Mouse (Mus musculus): ENCODE data around the gene Akap13. TPM values are rescaled to one million over a fixed set of nuclear protein-coding genes. Genes with fewer than 3 reads are reported as not detected.
A peak's percentile ranks its signal among the peaks of the same experiment; 100 is the strongest.

The Akap13 gene
- polyA plus RNA-seq, 1 experiment from 2014 or later: 69.8 TPM

DNA sequence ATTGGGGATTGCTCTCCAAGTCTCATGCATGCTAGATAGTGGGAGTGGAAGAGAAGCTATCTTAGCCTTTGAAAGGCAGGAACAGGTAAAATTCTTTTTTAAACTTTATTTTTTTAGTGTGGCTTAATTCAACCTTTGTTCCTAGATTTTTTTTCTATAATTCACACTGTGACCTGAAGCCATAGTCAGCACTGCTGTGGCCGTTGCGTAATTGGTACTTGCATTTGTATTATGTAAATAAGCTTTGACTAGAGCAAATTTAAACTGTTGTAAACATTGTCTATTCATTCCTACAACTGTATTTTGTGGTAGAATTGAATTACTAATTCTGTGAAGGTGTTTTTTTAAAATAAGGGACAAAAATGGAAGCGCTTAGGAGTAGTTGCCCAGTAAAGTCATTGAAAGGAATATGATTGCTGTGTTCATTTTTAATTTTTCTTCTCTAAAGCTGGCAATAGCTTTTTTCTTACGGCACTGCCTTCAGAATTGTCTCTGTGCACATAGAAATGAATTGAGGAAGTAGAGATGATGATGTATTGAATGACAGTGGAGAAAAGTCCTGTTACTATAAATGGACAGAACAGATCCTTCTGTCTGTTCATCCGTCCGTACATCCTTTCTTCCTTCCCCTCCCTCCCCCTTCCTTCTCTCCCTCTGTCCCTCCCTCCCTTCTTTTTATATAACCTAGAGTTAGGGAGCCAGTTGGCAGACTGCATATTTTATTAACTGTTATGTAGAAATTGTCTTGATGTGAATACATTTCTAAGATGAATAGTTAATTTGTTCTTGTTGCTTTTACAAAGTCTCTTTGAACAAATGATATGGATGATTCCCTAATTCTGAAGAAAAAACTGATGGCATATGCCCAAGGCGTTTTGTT is 17.2 kb downstream of the Akap13 start:
- H3K4me3 ChIP-seq (ENCODE audit: low read length): no peak overlapping the region
- no peaks in the 10 kb centered on the region for H3K9me3 ChIP-seq (ENCODE audit: control insufficient read depth, low read length)
- ATAC-seq (ENCODE audit: low FRiP score, low TSS enrichment): no peak
- H3K4me2 ChIP-seq (replicated peaks; ENCODE audit: low read depth, low read length): no peak overlapping the region
- peaks cover 25% of the 10 kb centered on the region for H3K4me1 ChIP-seq (ENCODE audit: control insufficient read depth, insufficient read depth, low read length)
- WGBS: 79% methylated on average over 7 of the region's 7 CpGs
- no peak overlapping the region for H3K9ac ChIP-seq (ENCODE audit: low read depth, low read length)
- no peak overlapping the region for H3K27ac ChIP-seq (ENCODE audit: low read depth, low read length)
- H3K36me3 ChIP-seq (ENCODE audit: control insufficient read depth, insufficient read depth, low read length): no peaks in the 10 kb centered on the region
- no peaks in the 10 kb centered on the region for H3K27me3 ChIP-seq (ENCODE audit: control insufficient read depth, insufficient read depth, low read length)

DNA sequence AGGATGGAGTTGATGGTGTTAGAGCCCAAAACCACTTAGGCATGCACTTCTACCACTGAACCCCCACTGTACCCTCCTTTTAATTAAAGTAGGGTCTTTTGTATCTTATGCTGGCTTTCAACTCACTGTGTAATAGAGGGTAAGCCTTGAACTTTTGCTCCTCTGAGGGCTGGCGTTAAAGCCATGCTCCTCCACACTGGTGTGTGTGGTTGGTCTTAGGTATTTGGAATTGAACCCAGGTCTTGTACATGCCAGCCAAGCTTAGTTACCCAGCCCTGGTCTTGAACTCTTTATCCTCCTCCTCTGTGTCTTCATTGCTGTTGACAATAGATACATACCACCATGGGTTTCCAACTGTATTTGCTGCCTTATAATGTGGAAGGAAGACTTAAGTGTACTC is 18.0 kb downstream of the Akap13 start:
- Histone ChIP-seq H3K27me3 (ENCODE audit: control insufficient read depth, insufficient read depth, low read length) (no peaks in the 10 kb centered on the region), H3K27ac (ENCODE audit: low read depth, low read length) (no peak overlapping the region; the same call in 1 of the 2 replicates), H3K9ac (ENCODE audit: low read depth, low read length) (no peak overlapping the region), H3K9me3 (ENCODE audit: control insufficient read depth, low read length) (no peaks in the 10 kb centered on the region), H3K36me3 (ENCODE audit: control insufficient read depth, insufficient read depth, low read length) (no peaks in the 10 kb centered on the region), H3K4me3 (ENCODE audit: low read length) (no peak overlapping the region), H3K4me1 (ENCODE audit: control insufficient read depth, insufficient read depth, low read length) (peaks cover 25% of the 10 kb centered on the region), H3K4me2 (replicated peaks; ENCODE audit: low read depth, low read length) (no peak overlapping the region)
- WGBS: 87% methylated on average over 1 of the region's 1 CpGs
- 0 out of 2 replicates have a peak, but pooled peaks have one; percentile 20 for ATAC-seq (ENCODE audit: low FRiP score, low TSS enrichment)

DNA sequence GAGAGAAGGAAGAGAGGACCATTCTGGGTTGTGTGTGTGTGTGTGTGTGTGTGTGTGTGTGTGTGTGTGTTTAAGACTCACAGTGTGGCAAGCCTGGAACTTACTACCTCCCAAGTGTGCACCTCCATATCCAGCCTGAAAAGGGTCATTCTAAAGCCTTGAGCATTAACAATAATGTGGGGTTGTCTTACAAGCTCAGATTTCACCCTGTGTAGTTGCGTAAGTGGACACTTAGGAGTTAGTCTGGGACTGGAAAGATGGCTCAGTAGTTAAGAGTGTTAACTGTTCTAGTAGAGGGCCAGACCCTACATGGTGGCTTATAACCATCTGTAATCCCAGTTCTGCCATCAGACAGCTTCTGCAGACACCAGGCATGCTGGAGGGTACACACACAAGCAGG is 18.7 kb downstream of the Akap13 start:
- Histone ChIP-seq H3K9ac (ENCODE audit: low read depth, low read length) (no peak overlapping the region), H3K4me3 (ENCODE audit: low read length) (no peak overlapping the region), H3K4me2 (replicated peaks; ENCODE audit: low read depth, low read length) (no peak overlapping the region), H3K9me3 (ENCODE audit: control insufficient read depth, low read length) (no peaks in the 10 kb centered on the region), H3K27ac (ENCODE audit: low read depth, low read length) (peak overlapping the region; percentile 53; the same call in 1 of the 2 replicates), H3K27me3 (ENCODE audit: control insufficient read depth, insufficient read depth, low read length) (no peaks in the 10 kb centered on the region), H3K36me3 (ENCODE audit: control insufficient read depth, insufficient read depth, low read length) (no peaks in the 10 kb centered on the region), H3K4me1 (ENCODE audit: control insufficient read depth, insufficient read depth, low read length) (peaks cover 25% of the 10 kb centered on the region)
- ATAC-seq (ENCODE audit: low FRiP score, low TSS enrichment): peak; percentile 63
- WGBS: 33% methylated on average over 1 of the region's 1 CpGs

DNA sequence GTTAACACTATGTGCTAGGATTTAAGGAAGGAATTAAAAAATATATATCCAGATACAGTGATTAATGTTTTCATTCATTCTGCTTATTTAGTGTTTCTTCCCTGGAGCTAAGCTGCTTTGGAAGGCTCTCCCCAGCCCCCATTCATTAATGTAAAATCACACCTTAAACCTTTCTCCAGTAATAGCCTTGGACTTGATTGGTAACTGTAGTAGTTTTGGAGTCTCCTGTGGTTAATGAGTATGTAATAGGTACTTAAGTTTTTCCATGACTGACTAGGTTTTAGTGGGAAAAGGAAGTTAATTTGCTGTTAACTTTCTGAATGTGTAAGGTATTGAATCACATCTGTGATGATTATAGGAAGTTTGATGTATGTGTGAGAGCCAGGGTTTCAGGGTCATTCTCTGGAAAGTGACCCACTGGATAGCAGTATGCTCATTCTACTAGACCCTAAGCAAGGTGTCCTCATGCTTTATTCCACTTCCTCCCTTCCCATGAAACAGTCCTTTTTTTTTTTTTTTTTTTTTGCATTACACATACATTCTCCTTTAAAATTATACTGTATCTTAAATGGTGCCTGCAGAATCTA is 19.3 kb downstream of the Akap13 start:
- no peaks in the 10 kb centered on the region for H3K36me3 ChIP-seq (ENCODE audit: control insufficient read depth, insufficient read depth, low read length)
- no peak overlapping the region for H3K4me3 ChIP-seq (ENCODE audit: low read length)
- no peaks in the 10 kb centered on the region for H3K9me3 ChIP-seq (ENCODE audit: control insufficient read depth, low read length)
- no peaks in the 10 kb centered on the region for H3K27me3 ChIP-seq (ENCODE audit: control insufficient read depth, insufficient read depth, low read length)
- no peak overlapping the region; the same call in 1 of the 2 replicates for H3K27ac ChIP-seq (ENCODE audit: low read depth, low read length)
- no peak overlapping the region for H3K9ac ChIP-seq (ENCODE audit: low read depth, low read length)
- peaks cover 24% of the 10 kb centered on the region for H3K4me1 ChIP-seq (ENCODE audit: control insufficient read depth, insufficient read depth, low read length)
- no peak overlapping the region for H3K4me2 ChIP-seq (replicated peaks; ENCODE audit: low read depth, low read length)
- no peak for ATAC-seq (ENCODE audit: low FRiP score, low TSS enrichment)

DNA sequence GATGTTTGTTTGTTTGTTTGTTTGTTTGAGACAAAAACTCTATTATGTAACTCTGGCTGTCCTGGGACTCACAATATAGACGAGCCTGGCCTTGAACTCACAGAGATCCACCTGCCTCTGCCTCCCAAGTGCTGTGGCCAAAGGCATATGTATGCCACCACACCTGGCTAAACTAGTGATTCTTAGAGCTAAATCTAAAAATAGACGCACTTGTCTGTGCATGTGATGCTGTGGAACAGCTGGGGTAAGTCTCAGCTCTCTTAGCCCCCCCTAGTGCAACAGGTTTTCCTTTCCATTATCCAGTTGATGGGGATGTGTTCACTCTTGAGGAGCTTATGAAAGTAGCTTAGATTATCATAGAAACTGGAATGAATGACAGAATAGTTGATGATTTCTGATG is 22.7 kb downstream of the Akap13 start:
- H3K36me3 ChIP-seq (ENCODE audit: control insufficient read depth, insufficient read depth, low read length): no peaks in the 10 kb centered on the region
- peaks cover 11% of the 10 kb centered on the region for H3K4me1 ChIP-seq (ENCODE audit: control insufficient read depth, insufficient read depth, low read length)
- no peaks in the 10 kb centered on the region for H3K27me3 ChIP-seq (ENCODE audit: control insufficient read depth, insufficient read depth, low read length)
- H3K9me3 ChIP-seq (ENCODE audit: control insufficient read depth, low read length): no peaks in the 10 kb centered on the region
- no peak overlapping the region for H3K27ac ChIP-seq (ENCODE audit: low read depth, low read length)
- H3K4me2 ChIP-seq (replicated peaks; ENCODE audit: low read depth, low read length): no peak overlapping the region
- ATAC-seq (ENCODE audit: low FRiP score, low TSS enrichment): no peak
- H3K4me3 ChIP-seq (ENCODE audit: low read length): no peak overlapping the region
- 87% methylated on average over 2 of the region's 2 CpGs for WGBS
- H3K9ac ChIP-seq (ENCODE audit: low read depth, low read length): no peak overlapping the region

DNA sequence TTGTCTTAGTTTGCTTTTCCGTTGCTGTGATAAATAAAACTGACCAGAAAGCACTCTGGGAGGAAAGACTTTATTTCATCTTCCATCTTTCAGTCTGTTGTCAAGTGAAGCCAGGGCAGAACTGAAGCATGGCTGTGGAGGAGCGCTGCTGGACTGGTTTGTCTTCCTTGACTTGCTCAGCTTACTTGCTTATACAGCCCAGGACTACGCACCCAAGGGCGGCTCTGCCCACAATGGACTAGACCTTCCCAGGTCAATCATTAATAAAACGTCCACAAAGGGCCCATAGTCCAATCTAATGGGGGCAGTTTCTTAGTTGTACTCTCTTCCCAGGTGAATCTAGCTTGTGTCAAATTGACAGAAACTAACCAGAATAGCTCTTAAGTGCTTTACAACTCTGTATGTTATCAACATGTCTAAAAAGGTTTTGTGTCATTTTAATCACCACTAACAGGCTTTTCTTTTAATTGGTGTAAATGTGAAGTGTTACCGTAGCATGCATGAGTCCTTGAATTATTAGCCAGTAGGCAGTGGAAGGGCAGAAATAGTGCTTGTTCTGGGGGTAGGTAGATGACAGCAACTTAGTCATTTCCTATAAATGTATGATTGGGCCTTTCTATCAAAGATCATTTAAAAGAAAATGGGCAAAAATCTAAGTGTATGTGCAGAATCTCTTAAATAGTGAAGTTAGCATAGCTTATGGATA is 25.5 kb downstream of the Akap13 start:
- Histone ChIP-seq H3K27ac (ENCODE audit: low read depth, low read length) (no peak overlapping the region), H3K9ac (ENCODE audit: low read depth, low read length) (no peak overlapping the region), H3K4me1 (ENCODE audit: control insufficient read depth, insufficient read depth, low read length) (no peaks in the 10 kb centered on the region), H3K36me3 (ENCODE audit: control insufficient read depth, insufficient read depth, low read length) (no peaks in the 10 kb centered on the region), H3K27me3 (ENCODE audit: control insufficient read depth, insufficient read depth, low read length) (no peaks in the 10 kb centered on the region), H3K9me3 (ENCODE audit: control insufficient read depth, low read length) (no peaks in the 10 kb centered on the region), H3K4me2 (replicated peaks; ENCODE audit: low read depth, low read length) (no peak overlapping the region), H3K4me3 (ENCODE audit: low read length) (no peak overlapping the region)
- ATAC-seq (ENCODE audit: low FRiP score, low TSS enrichment): peak; percentile 57; the same call in 1 of the 2 replicates
- WGBS: 71% methylated on average over 6 of the region's 6 CpGs

DNA sequence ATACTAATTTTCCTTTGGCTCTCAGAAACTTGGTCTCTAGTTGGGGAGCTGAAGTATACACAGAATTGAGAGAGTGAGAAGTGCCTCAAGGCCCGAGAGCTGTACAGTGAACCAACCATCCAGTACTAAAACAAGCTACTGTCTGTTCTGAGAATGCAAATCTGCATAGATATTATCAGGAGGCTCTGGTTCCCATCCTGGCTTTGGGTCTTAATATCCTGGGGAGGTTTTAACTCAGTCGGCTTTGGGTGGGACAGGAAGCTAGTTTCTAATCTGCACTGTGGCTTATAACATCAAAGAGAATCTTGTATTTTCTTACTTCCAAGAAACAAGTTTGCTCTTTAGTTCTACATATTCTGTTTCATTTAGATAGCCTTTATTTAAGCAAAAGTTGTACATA is 30.7 kb downstream of the Akap13 start:
- Histone ChIP-seq H3K4me1 (ENCODE audit: control insufficient read depth, insufficient read depth, low read length) (no peaks in the 10 kb centered on the region), H3K9me3 (ENCODE audit: control insufficient read depth, low read length) (no peaks in the 10 kb centered on the region), H3K27ac (ENCODE audit: low read depth, low read length) (no peak overlapping the region), H3K27me3 (ENCODE audit: control insufficient read depth, insufficient read depth, low read length) (no peaks in the 10 kb centered on the region), H3K4me3 (ENCODE audit: low read length) (no peak overlapping the region), H3K36me3 (ENCODE audit: control insufficient read depth, insufficient read depth, low read length) (no peaks in the 10 kb centered on the region), H3K4me2 (replicated peaks; ENCODE audit: low read depth, low read length) (no peak overlapping the region), H3K9ac (ENCODE audit: low read depth, low read length) (no peak overlapping the region)
- ATAC-seq (ENCODE audit: low FRiP score, low TSS enrichment): no peak
- 70% methylated on average over 2 of the region's 2 CpGs for WGBS

DNA sequence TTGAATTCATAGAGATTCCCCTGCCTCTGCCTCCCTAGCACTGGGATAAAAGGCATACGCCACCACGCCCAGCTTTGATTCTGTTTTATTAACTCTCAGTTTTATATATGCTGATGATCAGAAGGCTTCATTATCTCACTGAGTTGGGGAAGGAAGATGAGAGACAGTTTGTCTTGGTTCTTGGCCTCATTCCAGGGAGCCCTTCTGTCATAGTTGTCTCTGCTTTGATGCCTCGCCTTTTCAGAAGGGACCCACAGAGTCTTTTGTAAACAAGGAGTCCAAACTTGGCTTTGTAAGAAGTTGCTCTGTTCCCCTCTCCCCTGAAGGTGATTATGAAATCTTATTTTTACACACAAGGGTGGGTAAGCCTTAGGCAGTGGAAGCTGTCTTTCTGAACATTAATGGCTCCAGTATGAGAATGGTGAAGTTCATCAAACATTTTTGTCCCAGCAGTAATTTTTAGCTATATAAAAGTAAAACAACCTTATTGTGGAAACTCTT is 40.7 kb downstream of the Akap13 start:
- 94% methylated on average over 3 of the region's 3 CpGs for WGBS
- no peak overlapping the region for H3K4me3 ChIP-seq (ENCODE audit: low read length)
- no peak overlapping the region for H3K27ac ChIP-seq (ENCODE audit: low read depth, low read length)
- H3K27me3 ChIP-seq (ENCODE audit: control insufficient read depth, insufficient read depth, low read length): no peaks in the 10 kb centered on the region
- no peaks in the 10 kb centered on the region for H3K9me3 ChIP-seq (ENCODE audit: control insufficient read depth, low read length)
- H3K4me1 ChIP-seq (ENCODE audit: control insufficient read depth, insufficient read depth, low read length): peaks cover 33% of the 10 kb centered on the region
- H3K9ac ChIP-seq (ENCODE audit: low read depth, low read length): no peak overlapping the region
- H3K4me2 ChIP-seq (replicated peaks; ENCODE audit: low read depth, low read length): no peak overlapping the region
- ATAC-seq (ENCODE audit: low FRiP score, low TSS enrichment): no peak
- no peaks in the 10 kb centered on the region for H3K36me3 ChIP-seq (ENCODE audit: control insufficient read depth, insufficient read depth, low read length)
